Mouse (Mus musculus) kidney, embryonic 14.5 days (tissue): ENCODE results near the gene Rbm19. TPM values are rescaled to one million over a fixed set of nuclear protein-coding genes. Genes with fewer than 3 reads are reported as not detected.

Source experiments
- ATAC-seq: fragments of 200-750 bp; cut with Nextera tagmentation; 2 replicates; pipeline ENCODE4 v1.8.0; 2017; ENCODE audit warnings: moderate number of reproducible peaks, mild to moderate bottlenecking, moderate TSS enrichment, moderate library complexity; ENCODE audit not compliant: low FRiP score, low TSS enrichment
- H3K27ac ChIP-seq: fragments of 300-500 bp; sonication (generic); 2 replicates; pipeline ENCODE4 v1.5.1; 2014; ENCODE audit warnings: low read depth, mild to moderate bottlenecking, low read length, moderate library complexity, mixed read lengths
- H3K27me3 ChIP-seq: fragments of 300-500 bp; sonication (generic); 2 replicates; pipeline ENCODE4 v1.6.1; 2014; ENCODE audit warnings: mild to moderate bottlenecking, low read length; ENCODE audit not compliant: control insufficient read depth, insufficient read depth
- H3K36me3 ChIP-seq: fragments of 300-500 bp; sonication (generic); 2 replicates; pipeline ENCODE4 v1.6.1; 2014; ENCODE audit warnings: low read length, mixed read lengths; ENCODE audit not compliant: control insufficient read depth, insufficient read depth
- H3K4me1 ChIP-seq: fragments of 300-500 bp; sonication (generic); 2 replicates; pipeline ENCODE4 v1.6.1; 2014; ENCODE audit warnings: low read length, mixed read lengths; ENCODE audit not compliant: control insufficient read depth, insufficient read depth
- H3K4me2 ChIP-seq: fragments of 300-500 bp; sonication (generic); replicated peaks from 2 replicates; pipeline ENCODE4 v1.6.1; 2014; ENCODE audit warnings: low read depth, mild to moderate bottlenecking, low read length
- H3K4me3 ChIP-seq: fragments of 300-500 bp; sonication (generic); 2 replicates; pipeline ENCODE4 v1.5.1; 2014; ENCODE audit warnings: mild to moderate bottlenecking, low read length
- H3K9ac ChIP-seq: fragments of 300-500 bp; sonication (generic); 2 replicates; pipeline ENCODE4 v1.6.1; 2014; ENCODE audit warnings: low read depth, mild to moderate bottlenecking, low read length, moderate library complexity
- H3K9me3 ChIP-seq: fragments of 300-500 bp; sonication (generic); 2 replicates; pipeline ENCODE4 v1.6.1; 2016; ENCODE audit warnings: low read length; ENCODE audit not compliant: control insufficient read depth
- WGBS: fragments of 180-500 bp; shearing (Covaris S2); extraction: QIAGEN DNeasy Blood & Tissue Kit; methylation state at CpG from one replicate; pipeline ENCODE4 v1.1.7; 2014; 5-methylcytosine and 5-hydroxymethylcytosine counted together
- polyA plus RNA-seq: library from polyadenylated mRNA; unstranded; fragments of >200 nt; fragmentation: Nextera tagmentation; extraction: Ambion mirVana; gene quantifications from 2 replicates; pipeline ENCODE4 v1.2.1, GENCODE M21; 2014

The Rbm19 gene
- polyA plus RNA-seq, 1 experiment from 2014 or later, result 17.9 TPM

DNA sequence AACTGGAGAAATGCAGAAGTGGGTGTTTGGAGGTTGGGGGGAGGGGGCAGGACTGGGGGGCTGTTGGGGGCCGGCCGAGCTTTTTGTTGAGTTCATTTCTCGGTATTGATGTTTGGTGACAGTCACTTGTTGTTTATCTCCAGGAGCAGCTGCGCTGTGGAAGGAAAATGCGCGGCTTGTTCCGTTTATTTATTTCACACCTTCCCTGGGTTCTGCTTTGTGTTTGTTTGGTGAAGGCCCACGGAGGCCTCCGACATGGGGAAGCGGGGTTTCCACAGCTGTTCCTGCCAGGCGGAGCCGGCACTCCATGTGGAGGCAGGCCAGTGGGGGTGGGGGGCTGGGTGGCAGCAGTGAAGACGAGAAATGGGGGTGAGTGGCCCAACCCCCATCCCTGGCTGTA, 78.7 kb downstream of the Rbm19 start:
- H3K27me3 ChIP-seq, result no peaks in the 10 kb centered on the region
- no peaks in the 10 kb centered on the region for H3K9me3 ChIP-seq
- no peaks in the 10 kb centered on the region for H3K4me1 ChIP-seq
- H3K9ac ChIP-seq, result no peak overlapping the region
- H3K27ac ChIP-seq, result no peak overlapping the region
- 48% methylated on average over 13 of the region's 13 CpGs for whole genome bisulfite sequencing
- ATAC-seq, result no peak
- H3K4me2 ChIP-seq, result no peak overlapping the region
- H3K4me3 ChIP-seq, result no peak overlapping the region
- peaks cover 7% of the 10 kb centered on the region for H3K36me3 ChIP-seq

DNA sequence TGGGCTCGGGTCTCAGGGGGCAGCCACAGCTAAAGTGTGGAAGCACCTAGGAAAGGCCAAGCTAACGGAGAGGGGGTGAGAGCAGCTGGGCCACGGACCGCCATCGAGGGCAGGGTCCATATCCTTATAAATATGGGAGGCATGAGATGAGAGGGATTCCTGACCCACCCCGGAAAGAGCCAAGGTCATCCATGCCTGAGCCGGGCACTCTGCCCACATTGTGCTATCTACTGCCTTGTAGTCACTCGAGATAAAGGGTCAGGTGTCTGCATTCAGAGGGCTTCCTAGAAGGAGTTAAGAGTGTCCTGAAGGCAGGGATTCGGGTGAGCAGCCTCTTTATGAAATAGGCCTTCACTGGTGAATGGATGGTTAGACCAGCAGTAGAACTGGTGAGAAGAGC, 80.6 kb downstream of the Rbm19 start:
- WGBS, result 88% methylated on average over 9 of the region's 9 CpGs
- Histone ChIP-seq H3K27ac (no peak overlapping the region), H3K27me3 (no peaks in the 10 kb centered on the region), H3K36me3 (peaks cover 7% of the 10 kb centered on the region), H3K9me3 (no peaks in the 10 kb centered on the region), H3K4me1 (no peaks in the 10 kb centered on the region), H3K9ac (no peak overlapping the region), H3K4me3 (no peak overlapping the region), H3K4me2 (no peak overlapping the region)
- ATAC-seq, result no peak

GRCm38 (mm10) chr5:120197813-120198387, 81.6 kb downstream of the Rbm19 start:
- H3K27ac ChIP-seq, result no peak overlapping the region
- no peaks in the 10 kb centered on the region for H3K4me1 ChIP-seq
- no peak overlapping the region for H3K4me3 ChIP-seq
- 90% methylated on average over 10 of the region's 10 CpGs for WGBS
- H3K4me2 ChIP-seq, result no peak overlapping the region
- H3K27me3 ChIP-seq, result no peaks in the 10 kb centered on the region
- peaks cover 7% of the 10 kb centered on the region for H3K36me3 ChIP-seq
- no peak overlapping the region for H3K9ac ChIP-seq
- no peak for ATAC-seq
- no peaks in the 10 kb centered on the region for H3K9me3 ChIP-seq

DNA sequence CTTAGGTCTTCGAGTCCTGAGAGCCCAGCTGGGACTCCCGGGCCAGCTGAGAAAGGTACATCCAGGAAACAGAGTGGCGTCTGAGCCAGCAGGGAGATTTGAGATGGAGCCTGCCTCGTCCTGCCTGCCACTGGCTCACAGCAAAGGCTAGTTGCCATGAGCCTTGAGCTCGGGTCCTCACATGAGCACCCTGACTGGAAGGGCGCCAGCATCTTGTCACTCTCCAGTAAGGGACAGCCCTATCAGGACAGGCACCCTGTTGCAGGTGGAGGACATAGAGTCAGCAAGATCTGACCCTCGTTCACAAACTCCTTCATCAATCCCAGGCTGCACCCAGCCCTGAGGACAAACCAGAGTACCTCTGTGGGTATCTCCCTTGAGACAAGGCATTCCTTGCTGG, 83.6 kb downstream of the Rbm19 start:
- no peak overlapping the region for H3K27ac ChIP-seq
- H3K4me1 ChIP-seq, result no peaks in the 10 kb centered on the region
- no peak overlapping the region for H3K4me2 ChIP-seq
- H3K9ac ChIP-seq, result no peak overlapping the region
- no peaks in the 10 kb centered on the region for H3K27me3 ChIP-seq
- H3K36me3 ChIP-seq, result peaks cover 7% of the 10 kb centered on the region
- no peak overlapping the region for H3K4me3 ChIP-seq
- H3K9me3 ChIP-seq, result no peaks in the 10 kb centered on the region
- WGBS, result 93% methylated on average over 7 of the region's 7 CpGs
- ATAC-seq, result no peak

DNA sequence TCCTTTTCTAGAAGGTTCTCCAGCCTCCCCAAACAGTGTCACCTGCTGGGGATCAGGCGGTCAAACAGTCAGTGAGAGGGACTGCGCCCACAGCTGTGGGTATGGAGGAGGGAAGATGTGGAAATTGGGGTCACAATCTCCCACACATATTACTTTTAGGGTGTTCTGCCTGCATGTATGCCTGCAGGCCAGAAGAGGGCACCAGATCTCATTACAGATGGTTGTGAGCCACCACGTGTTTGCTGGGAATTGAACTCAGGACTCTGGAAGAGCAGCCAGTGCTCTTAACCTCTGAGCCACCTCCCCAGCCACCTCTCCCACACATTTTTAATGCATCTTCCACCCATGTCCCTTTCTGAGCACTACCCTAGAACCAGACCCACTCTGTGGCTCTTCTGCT, 88.1 kb downstream of the Rbm19 start:
- Histone ChIP-seq H3K4me2 (no peak overlapping the region), H3K27me3 (peaks cover 6% of the 10 kb centered on the region), H3K4me1 (peaks cover 8% of the 10 kb centered on the region; the same call in 1 of the 2 replicates), H3K27ac (no peak overlapping the region), H3K9ac (no peak overlapping the region), H3K9me3 (no peaks in the 10 kb centered on the region), H3K4me3 (no peak overlapping the region), H3K36me3 (no peaks in the 10 kb centered on the region)
- ATAC-seq, result no peak
- WGBS, result 93% methylated on average over 3 of the region's 3 CpGs

DNA sequence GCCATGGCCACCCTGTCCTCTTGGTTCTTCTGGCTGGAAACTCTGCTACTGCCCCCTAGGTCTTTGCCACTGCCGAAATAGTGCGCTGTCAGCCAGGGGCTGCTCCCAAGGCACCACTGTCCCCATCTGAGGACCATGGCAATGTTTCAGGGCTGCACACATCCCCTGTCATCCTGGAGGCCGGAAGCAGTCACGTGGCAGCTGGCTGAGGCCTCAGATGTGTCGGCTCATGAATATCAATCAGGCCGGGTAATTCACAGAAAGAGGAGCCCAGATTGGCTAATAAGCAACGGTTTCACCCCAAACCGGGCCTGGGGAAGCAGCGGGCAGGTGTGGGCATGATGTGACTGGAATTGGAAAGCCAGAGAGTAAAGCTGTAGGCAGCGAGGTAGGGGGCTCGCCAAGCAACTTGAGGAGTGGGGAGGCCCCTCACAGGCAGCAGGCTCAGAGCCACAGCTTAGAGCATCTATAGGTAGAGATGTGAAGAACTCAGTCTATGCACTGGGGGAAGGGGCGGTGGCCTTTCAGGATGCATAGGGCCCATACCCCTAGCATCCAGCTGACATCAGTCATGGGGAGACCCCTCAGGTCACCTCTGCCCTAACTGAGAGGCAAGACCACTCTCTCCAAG, 90.2 kb downstream of the Rbm19 start:
- no peak for ATAC-seq

DNA sequence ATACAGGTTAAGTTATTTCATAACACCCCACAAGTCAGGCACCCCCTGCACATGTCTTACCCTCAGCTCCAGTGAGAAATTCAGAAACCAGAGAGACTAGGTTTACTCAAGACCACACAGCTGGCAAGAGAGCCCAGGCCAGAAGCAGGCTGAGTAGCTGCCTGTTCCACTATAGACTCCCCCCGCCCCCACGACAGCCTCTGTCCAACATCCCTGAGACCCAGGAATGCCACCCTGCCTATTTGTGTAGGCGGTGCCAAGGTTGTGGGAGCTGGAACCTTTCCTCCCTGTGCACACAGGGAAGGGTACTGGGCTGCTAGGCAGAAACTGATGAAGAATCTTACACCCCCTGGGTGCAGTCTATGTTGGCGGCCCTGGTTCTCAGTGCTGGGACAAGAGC, 91.2 kb downstream of the Rbm19 start:
- Histone ChIP-seq H3K9me3 (no peaks in the 10 kb centered on the region), H3K4me3 (no peak overlapping the region), H3K4me2 (no peak overlapping the region), H3K27me3 (peaks cover 14% of the 10 kb centered on the region), H3K27ac (no peak overlapping the region), H3K4me1 (peaks cover 8% of the 10 kb centered on the region; the same call in 1 of the 2 replicates), H3K36me3 (no peaks in the 10 kb centered on the region), H3K9ac (no peak overlapping the region)
- ATAC-seq, result no peak
- 69% methylated on average over 4 of the region's 4 CpGs for WGBS

More for the DNA sequence above, 90.2 kb downstream of the Rbm19 start:
- Histone ChIP-seq H3K4me3 (no peak overlapping the region), H3K4me2 (no peak overlapping the region), H3K27ac (no peak overlapping the region), H3K4me1 (peaks cover 8% of the 10 kb centered on the region; the same call in 1 of the 2 replicates), H3K36me3 (no peaks in the 10 kb centered on the region), H3K9me3 (no peaks in the 10 kb centered on the region), H3K9ac (no peak overlapping the region), H3K27me3 (peaks cover 14% of the 10 kb centered on the region)
- WGBS, result 63% methylated on average over 12 of the region's 12 CpGs

- no peak overlapping the region for H3K27ac ChIP-seq
- H3K36me3 ChIP-seq, result no peaks in the 10 kb centered on the region
- H3K4me3 ChIP-seq, result peak overlapping the region; percentile 6; the same call in 1 of the 2 replicates
- no peak for ATAC-seq
- H3K9me3 ChIP-seq, result no peaks in the 10 kb centered on the region
- H3K4me1 ChIP-seq, result peaks cover 8% of the 10 kb centered on the region; the same call in 1 of the 2 replicates
- 8% methylated on average over 11 of the region's 11 CpGs for whole genome bisulfite sequencing
- H3K9ac ChIP-seq, result no peak overlapping the region
- H3K27me3 ChIP-seq, result peaks cover 14% of the 10 kb centered on the region
- H3K4me2 ChIP-seq, result peak overlapping the region; percentile 17; the same call in 1 of the 2 replicates
Measured at GRCm38 (mm10) chr5:120210668-120211067, 94.4 kb downstream of the Rbm19 start.

GRCm38 (mm10) chr5:120211182-120211581, 94.9 kb downstream of the Rbm19 start:
- Histone ChIP-seq H3K4me3 (peak overlapping the region; percentile 6; the same call in 1 of the 2 replicates), H3K4me1 (peaks cover 8% of the 10 kb centered on the region; the same call in 1 of the 2 replicates), H3K36me3 (no peaks in the 10 kb centered on the region), H3K27me3 (peaks cover 14% of the 10 kb centered on the region), H3K9me3 (no peaks in the 10 kb centered on the region), H3K9ac (no peak overlapping the region), H3K4me2 (peak overlapping the region; percentile 17; the same call in 1 of the 2 replicates), H3K27ac (no peak overlapping the region)
- WGBS, result 5% methylated on average over 17 of the region's 17 CpGs
- ATAC-seq, result peak; percentile 24; the same call in 1 of the 2 replicates
